Mouse (Mus musculus) stomach, postnatal 0 days (tissue): ENCODE results near the gene Lpp. TPM values are rescaled to one million over a fixed set of nuclear protein-coding genes. Genes with fewer than 3 reads are reported as not detected.

Source experiments
- ATAC-seq: fragments of 200-750 bp; cut with Nextera tagmentation; 2 replicates; pipeline ENCODE4 v1.8.0; 2017; ENCODE audit not compliant: low FRiP score, low TSS enrichment
- DNase-seq: peaks from one replicate; pipeline ENCODE4 v3.0.0-alpha.2; 2016; ENCODE audit warnings: low spot score
- H3K27ac ChIP-seq: fragments of 300-500 bp; sonication (generic); replicated peaks from 2 replicates; pipeline ENCODE4 v1.5.1; 2014; ENCODE audit warnings: mild to moderate bottlenecking, control low read depth
- H3K27me3 ChIP-seq: fragments of 300-500 bp; sonication (generic); 2 replicates; pipeline ENCODE4 v1.6.1; 2014; ENCODE audit warnings: low read length; ENCODE audit not compliant: control insufficient read depth, insufficient read depth
- H3K36me3 ChIP-seq: fragments of 300-500 bp; sonication (generic); 2 replicates; pipeline ENCODE4 v1.6.1; 2014; ENCODE audit warnings: low read length, mixed read lengths; ENCODE audit not compliant: control insufficient read depth, insufficient read depth
- H3K4me1 ChIP-seq: fragments of 300-500 bp; sonication (generic); replicated peaks from 2 replicates; pipeline ENCODE4 v1.6.1; 2014; ENCODE audit warnings: antibody characterized with exemption; ENCODE audit not compliant: control insufficient read depth, insufficient read depth
- H3K4me2 ChIP-seq: fragments of 300-500 bp; sonication (generic); replicated peaks from 2 replicates; pipeline ENCODE4 v1.6.1; 2014; ENCODE audit warnings: low read depth, mild to moderate bottlenecking, control low read depth, moderate library complexity
- H3K4me3 ChIP-seq: fragments of 300-500 bp; sonication (generic); 2 replicates; pipeline ENCODE4 v1.5.1; 2014; ENCODE audit warnings: low read depth, low read length, control low read depth
- H3K9ac ChIP-seq: fragments of 300-500 bp; sonication (generic); 2 replicates; pipeline ENCODE4 v1.6.1; 2014; ENCODE audit warnings: mild to moderate bottlenecking, low read length, control low read depth, mixed read lengths
- H3K9me3 ChIP-seq: fragments of 300-500 bp; sonication (generic); 2 replicates; pipeline ENCODE4 v1.6.1; 2016; ENCODE audit warnings: low read length; ENCODE audit not compliant: control insufficient read depth
- CTCF ChIP-seq: IDR thresholded peaks from 2 replicates; pipeline ENCODE4 v1.5.1; 2016; ENCODE audit warnings: antibody characterized with exemption, low read depth, mild to moderate bottlenecking, moderate library complexity
- EP300 ChIP-seq: optimal IDR thresholded peaks from 2 replicates; pipeline ENCODE3; 2016; ENCODE audit warnings: antibody characterized with exemption
- WGBS: fragments of 180-500 bp; shearing (Covaris S2); extraction: QIAGEN DNeasy Blood & Tissue Kit; methylation state at CpG from one replicate; pipeline ENCODE4 v1.1.7; 2014; 5-methylcytosine and 5-hydroxymethylcytosine counted together
- polyA plus RNA-seq: library from polyadenylated mRNA; unstranded; fragments of >200 nt; fragmentation: Nextera tagmentation; extraction: Ambion mirVana; gene quantifications from 2 replicates; pipeline ENCODE4 v1.2.1, GENCODE M21; 2015

Gene Lpp
- polyA plus RNA-seq, 1 experiment from 2014 or later, result 51.3 TPM

DNA sequence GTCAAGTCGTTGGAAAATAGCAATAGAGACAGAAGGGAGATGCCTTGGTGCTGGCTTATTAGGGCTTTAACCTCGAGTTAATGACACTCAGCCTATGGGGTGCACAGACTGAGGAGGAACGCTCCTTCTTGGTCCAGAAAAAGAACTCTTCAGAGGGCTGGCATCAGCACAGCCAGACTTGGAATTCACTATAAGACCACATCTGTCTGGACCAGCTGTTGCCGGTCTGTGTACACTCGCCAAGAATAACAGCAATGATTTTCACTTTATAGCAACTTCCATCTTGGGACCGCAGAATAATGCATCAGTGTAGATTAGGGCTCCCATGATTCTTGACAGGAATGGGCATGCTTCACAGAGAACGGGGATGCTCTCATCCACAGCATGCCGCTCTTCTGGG lies 439.9 kb downstream of the Lpp start:
- no peak for DNase-seq
- WGBS, result 68% methylated on average over 8 of the region's 8 CpGs

DNA sequence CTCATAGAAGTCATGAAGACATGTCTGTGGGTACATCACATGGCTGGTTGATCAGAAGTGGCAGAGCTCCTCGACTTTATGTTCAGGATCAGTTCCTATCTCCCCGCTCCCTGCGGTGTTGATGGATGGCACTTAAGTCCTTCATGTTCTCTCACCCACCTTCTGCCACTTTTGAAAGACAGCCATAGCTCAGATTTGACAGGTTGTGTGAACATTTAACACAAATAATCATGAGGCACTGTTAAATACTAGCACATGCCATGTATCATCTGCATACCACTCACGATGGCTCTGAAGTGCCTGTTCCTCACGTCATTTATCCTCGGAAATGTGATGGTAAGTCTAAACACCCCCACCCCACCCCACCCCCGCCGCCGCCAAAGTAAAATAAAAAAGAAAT lies 441.2 kb downstream of the Lpp start:
- Histone ChIP-seq H3K36me3 (no peaks in the 10 kb centered on the region), H3K9me3 (no peaks in the 10 kb centered on the region), H3K4me1 (no peaks in the 10 kb centered on the region), H3K4me2 (no peak overlapping the region), H3K27ac (no peak overlapping the region), H3K4me3 (no peak overlapping the region), H3K27me3 (no peaks in the 10 kb centered on the region), H3K9ac (no peak overlapping the region)
- ATAC-seq (no peak), DNase-seq (no peak)
- TF ChIP-seq EP300, result no peak
- TF ChIP-seq CTCF, result no peak
- WGBS, result 74% methylated on average over 9 of the region's 9 CpGs

More for the DNA sequence above, 439.9 kb downstream of the Lpp start:
- Histone ChIP-seq H3K4me2 (no peak overlapping the region), H3K36me3 (no peaks in the 10 kb centered on the region), H3K9ac (no peak overlapping the region), H3K27ac (no peak overlapping the region), H3K27me3 (no peaks in the 10 kb centered on the region), H3K4me1 (no peaks in the 10 kb centered on the region), H3K4me3 (no peak overlapping the region), H3K9me3 (no peaks in the 10 kb centered on the region)
- ATAC-seq, result no peak
- TF ChIP-seq EP300 (no peak), CTCF (no peak)

DNA sequence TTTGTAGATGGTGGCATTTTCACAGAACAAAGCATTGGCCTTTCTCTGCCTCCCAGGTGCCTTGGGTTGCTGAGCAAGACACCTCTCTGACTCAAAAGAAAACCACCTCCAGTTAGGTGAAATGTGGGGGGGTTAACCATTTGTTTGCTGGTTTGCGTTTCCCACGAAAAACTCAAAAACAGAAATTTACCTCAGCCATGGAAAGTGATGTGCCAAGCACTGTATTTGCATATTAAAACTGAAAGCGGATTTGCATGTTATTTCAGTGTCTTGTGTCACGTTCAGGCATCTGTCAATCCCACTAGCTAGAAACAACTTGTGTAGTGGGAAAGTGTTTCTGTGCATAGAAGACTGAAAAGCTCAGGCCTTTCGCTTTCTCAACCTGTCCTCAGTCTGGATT lies 443.2 kb downstream of the Lpp start:
- Histone ChIP-seq H3K9ac (no peak overlapping the region), H3K4me1 (no peaks in the 10 kb centered on the region), H3K27ac (no peak overlapping the region), H3K4me3 (no peak overlapping the region), H3K36me3 (no peaks in the 10 kb centered on the region), H3K4me2 (no peak overlapping the region), H3K27me3 (no peaks in the 10 kb centered on the region), H3K9me3 (no peaks in the 10 kb centered on the region)
- ATAC-seq (no peak), DNase-seq (no peak)
- 78% methylated on average over 5 of the region's 5 CpGs for WGBS
- TF ChIP-seq CTCF (no peak), EP300 (no peak)

- Histone ChIP-seq H3K4me1 (no peaks in the 10 kb centered on the region), H3K4me3 (no peak overlapping the region), H3K27me3 (no peaks in the 10 kb centered on the region), H3K27ac (no peak overlapping the region), H3K4me2 (no peak overlapping the region), H3K9ac (no peak overlapping the region), H3K9me3 (no peaks in the 10 kb centered on the region), H3K36me3 (no peaks in the 10 kb centered on the region)
- no peak for TF ChIP-seq EP300
- ATAC-seq (no peak), DNase-seq (no peak)
- 94% methylated on average over 1 of the region's 1 CpGs for WGBS
Observed at GRCm38 (mm10) chr16:24839018-24839417, 445.7 kb downstream of the Lpp start.

- ATAC-seq (no peak), DNase-seq (no peak)
- WGBS, result 86% methylated on average over 5 of the region's 5 CpGs
- TF ChIP-seq CTCF (no peak), EP300 (no peak)
- no peaks in the 10 kb centered on the region for H3K4me1 ChIP-seq
- H3K9ac ChIP-seq, result no peak overlapping the region
- no peaks in the 10 kb centered on the region for H3K36me3 ChIP-seq
- H3K4me3 ChIP-seq, result no peak overlapping the region
- H3K4me2 ChIP-seq, result no peak overlapping the region
- H3K27me3 ChIP-seq, result no peaks in the 10 kb centered on the region
- no peaks in the 10 kb centered on the region for H3K9me3 ChIP-seq
- no peak overlapping the region for H3K27ac ChIP-seq
Observed at GRCm38 (mm10) chr16:24840073-24840472, 446.8 kb downstream of the Lpp start.

- H3K4me3 ChIP-seq, result no peak overlapping the region
- no peak overlapping the region for H3K4me2 ChIP-seq
- no peaks in the 10 kb centered on the region for H3K4me1 ChIP-seq
- no peak for DNase-seq
- no peaks in the 10 kb centered on the region for H3K36me3 ChIP-seq
- no peak overlapping the region for H3K27ac ChIP-seq
- ATAC-seq, result no peak
- H3K9me3 ChIP-seq, result no peaks in the 10 kb centered on the region
- WGBS, result 75% methylated on average over 1 of the region's 1 CpGs
- no peak overlapping the region for H3K9ac ChIP-seq
- TF ChIP-seq CTCF (no peak), EP300 (no peak)
- no peaks in the 10 kb centered on the region for H3K27me3 ChIP-seq
Observed at GRCm38 (mm10) chr16:24846141-24846540, 452.8 kb downstream of the Lpp start.
